Mouse (Mus musculus) erythroblast, embryonic 14.5 days (primary cell): ENCODE results near the gene Epha5.

Source experiments
- GATA1 ChIP-seq: IDR thresholded peaks from 2 replicates; pipeline ENCODE4 v1.6.1; 2012; ENCODE audit warnings: low read length, inconsistent platforms, mixed read lengths
- TAL1 ChIP-seq: IDR thresholded peaks from 3 replicates; pipeline ENCODE4 v1.6.1; 2012; ENCODE audit warnings: low read length, inconsistent platforms, mixed read lengths

GRCm38 (mm10) chr5:84281290-84282017, 135.7 kb downstream of the Epha5 start:
- TF ChIP-seq GATA1 (no peak), TAL1 (no peak)
